Mouse (Mus musculus): ENCODE results near the gene Speer4f1. TPM values are rescaled to one million over a fixed set of nuclear protein-coding genes. Genes with fewer than 3 reads are reported as not detected.
"Not testable (repeated sequence)": the region's sequence is repeated elsewhere in the genome, so short reads cannot be mapped to it uniquely, and the experiment has no call there.

The Speer4f1 gene
- polyA plus RNA-seq (2012; fragmentation: generic; extraction: Trizol): not detected

GRCm38 (mm10) chr5:17475798-17476197 is at the start of gene Speer4f1:
Speer4f1 (plus strand) TSS chr5:17476098.
- not testable (repeated sequence) for H3K4me3 ChIP-seq; H3K4me2 ChIP-seq (ENCODE audit: low read depth); H3ac ChIP-seq (ENCODE audit: control insufficient read depth, insufficient read length); H3K27me3 ChIP-seq (ENCODE audit: control insufficient read depth, insufficient read depth, insufficient read length); H3K36me3 ChIP-seq (ENCODE audit: control insufficient read depth, insufficient read depth); H3K79me2 ChIP-seq (ENCODE audit: control insufficient read depth, insufficient read depth)

DNA sequence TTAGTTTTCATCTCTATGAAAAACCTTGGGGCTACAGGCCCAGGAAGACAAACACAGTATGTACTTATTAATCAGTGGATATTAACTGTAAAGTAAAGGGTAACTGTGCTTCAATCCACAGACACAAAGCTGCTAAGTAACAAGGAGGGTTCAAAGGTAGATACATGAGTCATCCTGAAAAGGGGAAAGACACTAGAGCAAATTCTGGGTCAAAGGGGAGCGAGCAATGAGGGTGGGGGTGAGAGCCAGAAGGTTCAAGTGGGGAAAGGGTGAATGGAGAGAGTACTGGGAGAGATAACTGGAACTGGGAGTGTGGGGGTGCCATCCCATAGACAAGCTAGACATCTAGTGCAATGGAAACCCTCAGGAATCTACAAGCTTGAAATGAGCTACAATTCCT is 49.0 kb upstream of the Speer4f1 start:
- no peak overlapping the region for H3K4me2 ChIP-seq (ENCODE audit: low read depth)
- TF ChIP-seq REST (IDR thresholded peaks at IDR 0.05; ENCODE audit: insufficient read depth, insufficient read length) (no peak), POLR2A (IDR thresholded peaks at IDR 0.05; ENCODE audit: insufficient read length, low read depth) (no peak), MYOG (IDR thresholded peaks at IDR 0.05; ENCODE audit: control insufficient read depth in 1 of 3, insufficient read depth in 1 of 3, insufficient read length in 2 of 3, low read depth in 2 of 3) (no peak)
- no peaks in the 10 kb centered on the region for H3K36me3 ChIP-seq (ENCODE audit: control insufficient read depth, insufficient read depth)
- H3ac ChIP-seq (ENCODE audit: control insufficient read depth, insufficient read length): no peak overlapping the region
- no peak overlapping the region for H3K4me3 ChIP-seq
- H3K79me2 ChIP-seq (ENCODE audit: control insufficient read depth, insufficient read depth): no peaks in the 10 kb centered on the region
- H3K27me3 ChIP-seq (ENCODE audit: control insufficient read depth, insufficient read depth, insufficient read length): no peaks in the 10 kb centered on the region

GRCm38 (mm10) chr5:17434721-17435120 is 41.2 kb upstream of the Speer4f1 start:
- H3K79me2 ChIP-seq (ENCODE audit: control insufficient read depth, insufficient read depth): no peaks in the 10 kb centered on the region
- no peak overlapping the region for H3ac ChIP-seq (ENCODE audit: control insufficient read depth, insufficient read length)
- H3K27me3 ChIP-seq (ENCODE audit: control insufficient read depth, insufficient read depth, insufficient read length): no peaks in the 10 kb centered on the region
- TF ChIP-seq REST (IDR thresholded peaks at IDR 0.05; ENCODE audit: insufficient read depth, insufficient read length) (no peak), MYOD1 (IDR thresholded peaks at IDR 0.05; ENCODE audit: control insufficient read depth in 1 of 3, insufficient read length in 2 of 3, low read depth in 2 of 3) (no peak), MAX (IDR thresholded peaks at IDR 0.05; ENCODE audit: low read depth) (no peak), POLR2AphosphoS2 (IDR thresholded peaks at IDR 0.05; ENCODE audit: insufficient read length, low read depth) (no peak), E2F4 (IDR thresholded peaks at IDR 0.05; ENCODE audit: insufficient read depth) (no peak), CEBPB (IDR thresholded peaks at IDR 0.05; ENCODE audit: insufficient read depth, poor library complexity, severe bottlenecking) (no peak), USF1 (IDR thresholded peaks at IDR 0.05; ENCODE audit: low read depth) (no peak), MYOG (IDR thresholded peaks at IDR 0.05; ENCODE audit: control insufficient read depth in 1 of 3, insufficient read depth in 1 of 3, insufficient read length in 2 of 3, low read depth in 2 of 3) (no peak)
- H3K36me3 ChIP-seq (ENCODE audit: control insufficient read depth, insufficient read depth): no peaks in the 10 kb centered on the region
- H3K4me2 ChIP-seq (ENCODE audit: low read depth): no peak overlapping the region
- no peak overlapping the region for H3K4me3 ChIP-seq

DNA sequence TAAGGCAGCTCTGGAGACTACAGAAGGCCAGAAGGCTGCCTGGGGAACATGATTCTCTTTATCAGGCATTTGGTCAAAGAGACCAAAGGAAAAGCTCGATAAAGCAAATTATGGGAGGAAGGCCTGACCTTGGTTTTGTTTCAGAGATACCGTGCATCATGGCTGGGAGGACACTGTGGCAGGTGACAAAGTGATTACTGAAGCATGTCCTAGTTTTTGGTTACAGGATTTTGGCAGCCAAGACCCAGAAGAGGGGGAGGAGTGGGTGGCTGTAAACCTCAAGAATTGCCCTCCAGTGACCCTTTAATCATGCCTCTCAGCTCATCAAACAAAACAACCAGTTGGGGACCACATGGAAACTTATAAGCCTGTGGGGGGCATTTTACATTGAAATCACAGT is 39.7 kb upstream of the Speer4f1 start:
- H3ac ChIP-seq (ENCODE audit: control insufficient read depth, insufficient read length): no peak overlapping the region
- TF ChIP-seq REST (IDR thresholded peaks at IDR 0.05; ENCODE audit: insufficient read depth, insufficient read length): no peak
- no peak for TF ChIP-seq MYOG (IDR thresholded peaks at IDR 0.05; ENCODE audit: control insufficient read depth in 1 of 3, insufficient read depth in 1 of 3, insufficient read length in 2 of 3, low read depth in 2 of 3)
- TF ChIP-seq TCF12 (IDR thresholded peaks at IDR 0.05; ENCODE audit: insufficient read depth, poor library complexity, severe bottlenecking): no peak
- TF ChIP-seq POLR2A (IDR thresholded peaks at IDR 0.05; ENCODE audit: insufficient read length, low read depth): no peak
- TF ChIP-seq E2F4 (IDR thresholded peaks at IDR 0.05; ENCODE audit: insufficient read depth): no peak
- TF ChIP-seq TCF3 (IDR thresholded peaks at IDR 0.05; ENCODE audit: insufficient read length, low read depth): no peak
- no peak for TF ChIP-seq MYOD1 (IDR thresholded peaks at IDR 0.05; ENCODE audit: control insufficient read depth in 1 of 3, insufficient read length in 2 of 3, low read depth in 2 of 3)
- no peak for TF ChIP-seq USF1 (IDR thresholded peaks at IDR 0.05; ENCODE audit: low read depth)
- TF ChIP-seq CEBPB (IDR thresholded peaks at IDR 0.05; ENCODE audit: insufficient read depth, poor library complexity, severe bottlenecking): no peak
- no peak for TF ChIP-seq MAX (IDR thresholded peaks at IDR 0.05; ENCODE audit: low read depth)
- no peak for TF ChIP-seq SRF (IDR thresholded peaks at IDR 0.05; ENCODE audit: control insufficient read depth, insufficient read length, low read depth)
- no peak for TF ChIP-seq POLR2AphosphoS2 (IDR thresholded peaks at IDR 0.05; ENCODE audit: insufficient read length, low read depth)
- H3K79me2 ChIP-seq (ENCODE audit: control insufficient read depth, insufficient read depth): no peaks in the 10 kb centered on the region
- H3K27me3 ChIP-seq (ENCODE audit: control insufficient read depth, insufficient read depth, insufficient read length): no peaks in the 10 kb centered on the region
- H3K4me2 ChIP-seq (ENCODE audit: low read depth): no peak overlapping the region
- H3K4me3 ChIP-seq: no peak overlapping the region
- no peaks in the 10 kb centered on the region for H3K36me3 ChIP-seq (ENCODE audit: control insufficient read depth, insufficient read depth)

- TF ChIP-seq USF1 (IDR thresholded peaks at IDR 0.05; ENCODE audit: low read depth) (no peak), E2F4 (IDR thresholded peaks at IDR 0.05; ENCODE audit: insufficient read depth) (no peak), MYOD1 (IDR thresholded peaks at IDR 0.05; ENCODE audit: control insufficient read depth in 1 of 3, insufficient read length in 2 of 3, low read depth in 2 of 3) (no peak), SRF (IDR thresholded peaks at IDR 0.05; ENCODE audit: control insufficient read depth, insufficient read length, low read depth) (no peak), POLR2AphosphoS2 (IDR thresholded peaks at IDR 0.05; ENCODE audit: insufficient read length, low read depth) (no peak), TCF12 (IDR thresholded peaks at IDR 0.05; ENCODE audit: insufficient read depth, poor library complexity, severe bottlenecking) (no peak), MYOG (IDR thresholded peaks at IDR 0.05; ENCODE audit: control insufficient read depth in 1 of 3, insufficient read depth in 1 of 3, insufficient read length in 2 of 3, low read depth in 2 of 3) (no peak), TCF3 (IDR thresholded peaks at IDR 0.05; ENCODE audit: insufficient read length, low read depth) (no peak), MAX (IDR thresholded peaks at IDR 0.05; ENCODE audit: low read depth) (no peak), POLR2A (IDR thresholded peaks at IDR 0.05; ENCODE audit: insufficient read length, low read depth) (no peak), CEBPB (IDR thresholded peaks at IDR 0.05; ENCODE audit: insufficient read depth, poor library complexity, severe bottlenecking) (no peak), REST (IDR thresholded peaks at IDR 0.05; ENCODE audit: insufficient read depth, insufficient read length) (no peak)
These were observed 36.3 kb upstream of the Speer4f1 start for GRCm38 (mm10) chr5:17439487-17440102.

More at GRCm38 (mm10) chr5:17439487-17440102, 36.3 kb upstream of the Speer4f1 start:
- Histone ChIP-seq H3ac (ENCODE audit: control insufficient read depth, insufficient read length) (no peak overlapping the region), H3K79me2 (ENCODE audit: control insufficient read depth, insufficient read depth) (no peaks in the 10 kb centered on the region), H3K27me3 (ENCODE audit: control insufficient read depth, insufficient read depth, insufficient read length) (no peaks in the 10 kb centered on the region), H3K4me3 (no peak overlapping the region), H3K36me3 (ENCODE audit: control insufficient read depth, insufficient read depth) (no peaks in the 10 kb centered on the region), H3K4me2 (ENCODE audit: low read depth) (no peak overlapping the region)
